Mouse (Mus musculus): ENCODE data around the gene Aknad1. TPM values are rescaled to one million over a fixed set of nuclear protein-coding genes. Genes with fewer than 3 reads are reported as not detected.

Aknad1 gene
- 0.04 and 0.05 TPM in 2 replicates for polyA plus RNA-seq (2012; rRNA removed)

DNA sequence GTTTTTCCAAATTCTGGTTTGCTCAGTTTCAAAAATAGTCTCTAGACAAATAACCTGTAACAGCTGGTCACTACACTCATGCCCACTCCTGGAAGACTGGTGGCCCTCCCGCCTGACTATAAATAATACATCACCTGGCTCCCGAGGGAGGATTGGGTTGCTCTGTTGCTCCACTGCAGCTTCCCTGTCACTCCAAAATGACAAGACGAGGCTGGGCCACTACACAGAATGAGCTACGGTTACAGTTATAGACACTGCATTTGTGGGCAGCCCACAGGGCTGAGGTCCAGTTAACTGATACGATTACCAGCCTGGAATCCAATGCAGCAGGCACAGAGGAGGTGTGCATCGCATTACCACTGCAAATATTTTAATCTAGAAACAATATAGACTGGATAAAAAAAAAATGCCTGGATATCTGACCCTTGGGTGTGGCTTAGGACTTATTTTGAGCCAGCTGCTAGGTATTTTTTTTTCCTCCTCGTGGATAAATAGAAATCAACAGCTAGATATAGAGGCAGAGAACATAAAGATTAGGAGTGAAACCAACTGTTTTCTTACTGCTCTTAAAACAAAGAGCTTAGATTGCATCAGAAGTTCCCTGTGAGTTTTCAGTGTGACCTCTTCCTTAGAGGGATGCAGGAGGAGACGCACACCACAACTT, at the start of gene Aknad1:
Gene Aknad1, plus strand, starts transcription at position 614 of the 664 bp plus-strand sequence.
- no peak for DNase-seq (ENCODE audit: low read depth)

DNA sequence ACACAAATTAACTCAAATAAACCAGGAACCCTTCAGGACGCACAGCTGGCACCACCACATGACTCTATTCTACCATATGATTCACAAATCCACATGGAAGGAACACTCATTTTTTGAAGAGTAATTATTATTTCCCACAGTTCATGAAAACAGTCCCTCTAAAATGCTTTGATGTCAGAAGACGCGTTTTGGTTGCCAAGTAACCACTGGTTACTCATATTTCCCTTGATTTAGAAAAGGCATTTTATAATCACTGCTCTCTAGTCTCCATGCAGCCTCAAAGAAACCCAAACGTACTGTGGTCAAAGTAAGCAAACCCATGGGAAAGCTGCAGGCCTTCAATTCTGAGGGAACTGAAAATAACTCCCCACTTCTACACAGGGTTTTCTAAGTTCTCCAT, 49.5 kb upstream of the Aknad1 start:
- no peak for DNase-seq (ENCODE audit: low read depth)

DNA sequence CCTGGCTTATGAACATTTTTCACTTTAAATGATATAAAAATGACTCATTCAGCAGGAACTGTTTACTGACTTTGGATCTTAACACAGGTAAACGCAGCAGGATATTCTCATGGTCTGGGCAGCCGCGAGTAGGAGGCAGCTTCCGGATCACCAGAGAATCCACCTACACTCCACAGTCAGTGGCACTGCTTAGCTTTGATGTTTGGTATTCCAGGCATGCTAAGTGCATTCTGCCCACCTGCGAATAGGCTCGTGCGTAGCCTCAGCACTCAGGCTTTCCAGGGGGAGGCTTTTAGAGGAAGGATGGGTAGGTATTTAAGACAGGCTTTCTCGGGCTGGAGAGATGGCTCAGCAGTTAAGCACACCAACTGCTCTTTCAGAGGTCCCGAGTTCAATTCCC, 45.1 kb upstream of the Aknad1 start:
- no peak for DNase-seq (ENCODE audit: low read depth)

DNA sequence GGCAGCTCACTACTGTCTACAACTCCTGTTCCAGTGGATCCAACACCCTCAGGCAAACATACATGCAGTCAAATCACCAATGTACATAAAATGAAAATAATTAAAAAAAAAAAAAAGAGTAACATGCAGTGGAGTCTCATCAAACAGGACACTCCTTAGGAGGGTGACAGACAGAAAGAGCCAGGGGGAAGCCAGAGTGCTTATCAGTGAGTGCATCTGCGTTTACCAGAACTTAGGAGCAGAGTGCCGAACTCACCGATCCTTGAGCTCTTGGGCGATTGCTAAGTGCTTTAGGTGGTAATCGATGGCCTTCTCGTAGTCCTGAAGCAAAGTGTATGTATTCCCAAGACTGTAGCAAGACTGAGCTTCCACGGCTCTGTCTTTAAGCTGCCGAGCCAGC, 40.8 kb upstream of the Aknad1 start:
- no peak for DNase-seq (ENCODE audit: low read depth)

DNA sequence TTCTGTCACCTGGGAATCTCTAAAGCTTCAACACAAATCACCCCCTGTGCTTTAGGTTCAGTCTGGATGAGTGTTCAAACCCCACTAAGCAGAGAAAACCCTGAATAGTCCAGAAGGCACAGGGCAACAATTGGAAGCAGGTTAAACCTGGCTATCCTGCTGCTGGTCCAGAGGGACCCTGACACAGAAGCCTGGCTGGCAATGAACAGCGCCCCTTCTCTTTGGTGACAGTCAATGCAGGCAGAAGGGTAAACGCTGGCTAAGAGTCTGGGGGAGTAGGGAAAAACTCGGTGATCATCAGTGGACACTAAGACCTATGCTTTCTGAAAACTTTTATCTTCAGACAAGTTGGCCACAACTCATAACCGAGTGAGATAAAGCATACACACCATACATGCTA, 39.7 kb upstream of the Aknad1 start:
- no peak for DNase-seq (ENCODE audit: low read depth)

DNA sequence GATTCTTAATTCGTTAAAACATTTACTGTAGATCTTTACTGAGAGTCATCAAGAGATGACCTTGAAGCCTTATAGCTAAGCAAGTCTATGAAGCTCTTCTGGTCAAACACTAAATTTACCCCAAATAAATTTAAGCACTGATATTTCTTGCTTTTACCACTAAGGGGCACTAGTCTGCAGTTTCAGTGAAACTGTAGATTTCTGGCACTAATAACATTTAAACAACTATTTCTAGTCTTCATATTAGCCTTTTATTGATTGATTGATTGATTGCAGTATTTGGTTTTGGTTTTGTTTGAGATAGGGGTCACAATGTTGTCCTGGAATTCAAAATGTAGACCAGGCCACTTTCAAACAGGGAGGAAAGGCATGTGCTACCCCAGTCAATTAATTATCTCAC, 38.2 kb upstream of the Aknad1 start:
- DNase-seq (ENCODE audit: low read depth) = no peak

DNA sequence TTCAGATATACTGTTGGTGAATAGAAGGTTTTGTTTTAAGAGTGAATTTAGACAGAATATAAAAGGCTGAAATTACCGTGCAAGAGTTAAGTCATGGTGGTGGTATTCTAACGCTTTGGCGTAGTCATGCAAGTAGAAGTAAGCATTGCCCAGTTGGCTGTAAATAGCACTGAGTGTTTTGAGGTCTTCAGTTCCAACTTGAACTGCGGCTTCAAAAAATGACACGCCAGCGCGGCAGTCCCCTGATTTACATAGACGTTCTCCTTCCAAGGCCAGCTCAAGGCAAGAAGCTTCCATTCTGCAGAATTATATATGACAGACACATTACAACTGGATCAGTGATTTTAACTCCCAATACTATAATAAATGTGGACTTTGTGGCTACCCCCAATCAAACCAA, 36.7 kb upstream of the Aknad1 start:
- no peak for DNase-seq (ENCODE audit: low read depth)

DNA sequence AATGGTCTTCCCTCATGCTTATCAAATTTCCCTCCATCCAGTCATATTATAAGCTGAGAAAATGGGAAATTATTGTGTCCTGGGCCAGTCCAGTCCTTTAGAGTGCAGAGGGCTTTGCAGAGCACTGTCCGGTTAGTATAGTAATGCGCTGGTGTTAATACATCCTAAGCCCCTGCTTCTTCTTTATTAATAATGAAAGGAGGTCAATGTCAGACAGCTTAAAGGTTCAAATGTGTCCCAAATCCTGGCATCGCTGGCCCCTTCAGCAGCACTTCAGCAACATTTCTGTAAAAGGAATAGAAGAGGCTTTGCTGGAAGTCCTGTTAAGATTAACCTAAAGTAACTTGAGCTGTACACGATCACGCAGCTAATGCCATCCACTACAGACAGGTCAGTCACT, 28.2 kb upstream of the Aknad1 start:
- DNase-seq (ENCODE audit: low read depth) = no peak

DNA sequence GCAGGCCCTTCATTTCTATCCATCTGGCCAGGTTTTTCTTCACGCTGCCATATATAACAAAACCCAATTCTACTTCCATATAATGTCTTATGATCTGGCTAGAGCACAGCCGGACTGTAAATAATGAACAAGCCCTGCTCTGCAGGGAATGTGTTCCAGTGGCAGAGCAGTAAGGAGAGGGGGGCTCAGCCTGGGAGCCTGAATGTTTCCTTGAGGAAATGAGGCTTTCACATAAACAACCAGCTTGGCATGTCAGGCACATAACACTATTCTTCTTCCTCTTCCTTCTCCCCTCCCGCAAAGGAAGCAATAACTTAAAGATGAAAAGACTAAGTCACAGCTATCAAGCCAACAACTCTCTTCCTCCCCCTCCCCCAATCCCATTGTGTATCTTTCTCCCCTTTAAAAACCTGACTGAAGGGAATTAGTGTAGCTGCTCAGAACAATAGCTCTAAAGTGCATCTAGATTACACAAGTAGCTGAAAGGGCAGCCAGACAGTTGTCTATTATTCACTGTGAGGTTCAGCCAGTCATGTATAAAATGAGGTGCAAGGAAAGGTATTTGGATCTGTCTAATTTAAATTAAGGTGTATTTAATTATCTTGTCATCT, 26.3 kb upstream of the Aknad1 start:
- DNase-seq (ENCODE audit: low read depth) = no peak

DNA sequence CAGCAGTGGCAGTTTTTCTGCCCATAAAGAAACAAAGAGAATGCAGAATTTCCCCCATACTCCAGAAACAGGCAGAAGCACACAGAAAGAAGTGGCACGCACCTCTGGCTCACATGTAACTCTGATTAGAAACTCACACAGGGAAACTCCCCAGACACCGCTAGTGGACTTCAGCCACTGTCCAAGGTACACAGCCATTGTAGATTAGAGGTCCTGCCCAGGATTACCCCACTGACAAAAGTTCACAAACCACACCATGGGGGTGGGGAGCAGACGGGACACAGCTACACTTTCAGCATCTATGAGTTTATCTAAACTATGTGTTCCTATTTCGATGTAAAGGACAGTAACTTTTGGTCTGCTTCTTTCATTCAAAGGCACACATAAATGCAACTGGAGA, 24.6 kb upstream of the Aknad1 start:
- DNase-seq (ENCODE audit: low read depth) = no peak

DNA sequence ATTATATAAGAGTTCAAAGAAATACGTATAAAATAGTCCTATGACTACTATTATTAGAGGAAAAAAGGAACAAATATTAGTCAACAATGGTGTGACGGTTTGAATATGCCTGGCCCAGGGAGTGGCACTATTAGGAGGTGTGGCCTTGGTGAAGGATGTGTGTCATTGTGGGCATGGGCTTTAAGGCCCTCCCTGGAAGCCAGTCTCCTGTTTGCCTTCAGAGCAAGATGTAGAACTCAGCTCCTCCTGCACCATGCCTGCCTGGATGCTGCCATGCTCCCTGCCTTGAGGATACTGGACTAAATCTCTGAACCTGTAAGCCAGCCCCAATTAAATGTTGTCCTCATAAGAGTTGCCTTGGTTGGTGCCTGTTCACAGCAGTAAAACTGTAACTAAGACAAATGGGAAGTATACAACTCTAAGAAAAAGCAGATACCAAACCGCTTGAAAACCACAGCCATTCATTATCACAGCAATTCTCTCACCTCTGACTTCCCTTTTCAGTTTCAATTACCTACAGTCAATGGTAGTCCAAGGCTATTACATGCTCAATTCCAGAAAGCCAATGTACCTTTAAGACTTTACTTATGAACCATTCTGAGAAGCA, 21.5 kb upstream of the Aknad1 start:
- DNase-seq (ENCODE audit: low read depth) = no peak

DNA sequence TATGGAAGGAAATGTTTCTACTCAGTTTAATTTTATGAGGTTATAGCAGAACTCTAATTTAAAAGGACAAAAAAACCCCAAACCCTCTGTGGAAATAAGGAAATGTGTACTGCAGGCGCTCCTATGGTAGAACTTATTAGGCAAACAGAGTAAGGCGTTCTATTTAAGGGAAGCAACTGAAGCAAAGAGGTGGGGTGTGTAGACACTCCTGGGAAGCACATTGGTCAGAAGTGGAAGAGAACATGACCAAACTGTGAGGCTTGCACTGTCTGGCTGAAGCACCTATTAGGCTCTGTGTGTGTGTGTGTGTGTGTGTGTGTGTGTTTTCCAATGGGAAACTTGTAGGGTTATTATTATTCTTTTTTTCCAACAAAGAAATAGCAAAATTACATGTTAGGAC, 20.1 kb upstream of the Aknad1 start:
- DNase-seq (ENCODE audit: low read depth) = no peak

DNA sequence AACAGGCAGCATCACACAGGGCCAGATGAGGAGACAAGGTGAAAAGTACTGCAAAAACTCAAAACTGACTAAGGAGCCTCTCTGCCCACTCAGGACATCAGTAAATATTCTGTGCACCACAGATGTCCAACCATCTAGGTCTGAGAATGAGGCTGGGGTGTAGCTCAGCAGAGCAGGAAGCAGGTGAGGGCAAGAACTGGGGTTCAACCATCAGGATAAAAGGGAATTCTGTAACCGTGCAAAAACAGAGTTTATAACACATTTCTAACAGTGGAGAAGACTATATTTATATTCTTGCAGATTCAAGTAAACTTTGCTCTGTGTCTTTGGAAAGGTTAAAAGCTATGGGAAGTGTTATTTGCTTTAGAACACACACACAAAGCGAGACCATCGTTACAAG, 19.7 kb upstream of the Aknad1 start:
- DNase-seq (ENCODE audit: low read depth) = no peak

DNA sequence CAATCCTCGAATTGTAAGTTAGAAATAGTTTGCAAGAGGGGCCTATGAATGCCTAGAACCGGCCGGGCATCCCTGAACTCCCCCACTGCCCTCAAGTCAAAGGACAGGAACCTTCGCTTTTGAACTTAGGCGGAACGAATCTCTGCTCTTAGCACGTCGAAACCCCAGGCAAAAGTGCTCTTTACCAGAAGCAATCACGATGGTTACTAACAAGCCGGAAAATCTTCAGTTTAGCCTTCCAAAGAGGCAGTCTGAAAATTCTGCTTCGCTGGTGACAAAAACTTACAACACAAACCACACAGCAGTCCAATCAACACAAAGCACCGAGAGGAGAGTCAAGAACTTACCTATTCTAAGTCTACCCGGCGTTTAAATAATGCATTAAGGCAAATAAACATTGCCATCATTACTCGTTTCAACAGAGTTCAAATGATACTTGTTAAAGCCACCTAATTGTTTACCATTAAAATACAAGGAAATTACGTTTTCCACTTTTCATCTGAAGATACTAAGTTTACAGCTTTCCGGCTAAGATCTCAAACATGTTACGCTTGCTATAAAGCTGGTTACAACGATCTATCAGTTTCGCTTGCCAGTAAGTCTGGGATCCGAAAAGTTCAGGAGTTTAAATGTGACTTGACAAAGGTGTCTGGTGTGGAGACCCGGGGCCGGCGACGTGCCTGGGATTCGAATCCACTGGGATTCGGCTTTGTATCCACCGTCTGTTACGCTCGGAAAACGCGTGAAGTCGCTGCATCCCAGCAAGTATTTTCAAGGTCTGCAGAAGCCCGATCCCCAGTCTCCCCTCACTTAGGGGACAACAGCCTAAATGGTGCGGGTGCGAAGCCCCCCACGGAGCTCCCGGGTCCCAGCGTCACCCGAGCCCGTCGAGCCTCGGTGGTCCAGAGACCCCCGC, 18.1 kb upstream of the Aknad1 start:
- DNase-seq (ENCODE audit: low read depth) = no peak

DNA sequence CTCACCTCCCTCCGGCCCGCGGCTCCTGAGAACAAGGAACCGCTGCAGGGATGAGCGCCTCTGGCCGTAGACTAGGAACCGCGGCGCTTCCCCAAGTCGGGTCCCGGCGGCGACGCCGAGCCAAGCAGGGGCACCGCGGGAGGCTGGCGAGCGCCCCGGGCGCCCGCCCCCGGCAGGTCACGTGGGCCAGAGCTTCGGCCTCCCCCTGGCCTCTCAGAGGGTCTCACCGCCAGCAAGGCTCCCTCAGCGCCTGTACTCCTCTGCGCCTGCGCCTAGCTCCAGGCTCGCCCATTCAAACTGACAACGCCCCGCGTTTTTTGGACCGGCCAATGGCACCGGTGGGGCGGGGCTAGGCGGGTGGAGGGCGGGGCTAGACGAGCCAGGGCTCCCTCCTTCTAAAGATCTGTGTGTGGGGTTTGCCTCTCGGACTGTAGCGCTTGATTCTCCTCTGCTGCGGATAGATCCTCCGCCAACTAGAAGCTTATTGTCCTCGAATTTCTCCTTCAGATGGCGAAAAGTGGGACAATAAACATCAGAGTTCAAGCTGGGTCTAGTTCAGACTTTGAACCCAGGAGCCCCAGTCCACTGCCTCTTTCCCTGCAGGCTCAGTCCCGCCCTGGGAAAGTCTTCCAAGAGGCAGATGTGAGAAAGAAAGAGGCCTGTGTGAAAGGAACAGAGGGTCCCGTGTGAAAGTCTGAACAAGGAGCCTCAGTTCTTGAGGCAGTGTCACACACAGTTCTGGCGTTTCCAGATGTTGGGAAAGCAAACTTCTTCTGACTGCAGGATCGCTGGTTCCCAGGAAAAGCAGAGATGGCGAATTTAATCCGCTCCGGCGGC, 17.2 kb upstream of the Aknad1 start, which contains the start of gene Gpsm2:
Gene Gpsm2, minus strand, starts transcription at position 274 of the 837 bp plus-strand sequence.
- no peak for DNase-seq (ENCODE audit: low read depth)

DNA sequence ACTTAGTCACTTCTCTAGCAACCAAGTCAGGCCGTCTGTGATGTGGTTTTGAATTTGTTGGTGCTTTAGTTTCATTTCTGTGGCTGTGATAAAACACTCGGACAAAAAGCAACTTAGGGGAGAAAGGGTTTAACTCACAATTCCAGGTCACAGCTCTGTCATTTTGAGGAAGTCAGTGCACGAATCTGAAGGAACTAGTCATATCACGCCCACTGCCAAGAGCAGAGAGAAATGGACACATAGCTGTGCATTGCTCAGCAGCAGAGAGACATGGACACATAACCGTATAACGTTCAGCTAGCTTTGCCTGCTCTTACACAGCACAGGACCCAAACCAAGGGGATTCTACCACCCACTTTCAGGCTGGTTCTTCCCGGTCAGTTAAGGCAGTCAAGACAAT, 13.0 kb upstream of the Aknad1 start:
- DNase-seq (ENCODE audit: low read depth) = no peak

DNA sequence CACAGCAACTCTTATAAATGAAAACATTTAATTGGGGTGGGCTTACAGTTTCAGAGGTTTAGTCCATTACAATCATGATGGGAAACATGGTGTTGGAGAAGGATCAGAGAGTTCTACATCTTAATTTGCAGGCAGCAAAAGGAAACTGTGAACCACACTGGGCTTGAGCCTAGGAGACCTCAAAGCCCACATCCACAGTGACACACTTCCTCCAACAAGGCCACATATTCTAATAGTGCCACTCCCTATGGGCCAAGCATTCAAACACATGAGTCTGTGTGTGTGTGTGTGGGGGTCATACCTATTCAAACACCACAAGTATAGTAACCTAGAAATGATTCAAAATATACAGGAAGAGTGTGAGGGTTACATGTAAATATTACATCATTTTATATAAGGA, 12.1 kb upstream of the Aknad1 start:
- no peak for DNase-seq (ENCODE audit: low read depth)

DNA sequence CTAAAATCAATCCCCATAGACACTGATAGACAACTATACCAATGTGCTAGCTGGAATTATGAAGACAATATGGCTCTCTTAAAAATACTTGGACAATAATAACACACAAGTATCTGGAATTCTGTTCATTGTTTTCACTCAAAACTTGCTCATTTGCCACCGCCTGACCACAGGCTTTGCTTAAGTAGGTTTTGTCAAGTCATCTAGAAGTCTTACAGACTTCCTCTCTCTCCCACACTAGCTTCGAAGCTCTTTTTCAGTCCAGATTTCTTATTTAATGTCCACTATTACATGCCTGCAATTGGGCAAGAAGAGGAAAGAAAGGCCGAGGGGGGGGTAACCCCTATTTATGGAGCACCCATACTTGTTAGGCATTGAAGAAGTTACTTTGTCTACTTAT, 11.7 kb upstream of the Aknad1 start:
- DNase-seq (ENCODE audit: low read depth) = no peak

DNA sequence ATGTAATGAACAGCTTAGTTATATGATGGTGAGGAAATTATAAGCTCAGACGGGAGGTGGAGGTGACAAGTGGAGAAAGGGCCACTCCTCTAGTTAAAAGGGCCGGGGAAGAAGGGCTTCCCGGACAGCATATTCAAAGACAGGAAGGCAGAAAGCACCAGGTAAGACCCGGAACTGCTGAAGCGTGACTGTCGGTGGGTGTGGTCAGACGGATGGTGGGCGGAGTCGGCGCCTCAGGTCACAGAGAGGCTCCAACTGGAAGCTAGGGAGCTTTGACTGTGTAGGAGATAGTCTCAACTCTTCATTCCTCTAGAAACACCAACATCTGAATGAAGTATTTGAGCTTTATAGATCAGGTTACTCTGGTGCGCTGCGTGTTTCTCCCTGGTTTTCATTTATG, 9.1 kb upstream of the Aknad1 start:
- no peak for DNase-seq (ENCODE audit: low read depth)

DNA sequence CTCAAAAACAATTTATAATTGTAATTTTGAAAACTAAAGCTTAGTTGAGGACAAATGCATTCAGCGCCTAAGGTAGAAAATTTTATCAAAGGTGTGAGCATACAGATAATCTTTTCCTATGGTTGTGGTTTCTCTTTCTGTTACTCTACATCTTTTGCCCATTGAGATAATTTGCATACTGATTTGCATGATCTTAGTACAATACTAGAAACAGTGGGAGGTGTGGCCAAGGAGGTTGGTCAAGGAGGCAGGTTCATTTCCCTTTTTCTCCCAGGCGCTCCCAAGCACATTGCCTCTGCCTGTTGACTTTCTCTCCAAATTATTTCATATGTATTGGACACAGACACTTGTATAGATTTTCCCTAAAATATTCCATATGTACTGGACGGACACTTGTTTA, 1.7 kb upstream of the Aknad1 start:
- no peak for DNase-seq (ENCODE audit: low read depth)

DNA sequence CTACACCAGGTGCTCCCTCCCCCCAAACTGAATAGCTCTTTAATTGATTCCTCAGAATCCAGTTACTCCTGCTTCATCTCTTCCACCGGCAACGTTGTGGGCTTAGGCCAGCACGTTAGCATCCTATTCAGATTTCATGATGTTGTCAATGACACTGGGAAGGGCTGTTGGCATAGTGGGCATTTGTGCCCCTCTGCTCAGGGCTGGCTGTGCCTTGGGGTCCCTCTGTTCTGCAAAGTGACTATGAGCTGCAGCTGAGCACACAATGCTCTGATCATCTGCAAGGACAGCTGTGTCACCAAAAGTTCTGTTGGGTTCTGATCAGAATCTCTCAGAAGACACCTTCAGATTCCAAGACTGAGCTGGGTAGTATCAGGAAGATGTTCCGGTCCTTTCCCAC, 4.6 kb downstream of the Aknad1 start:
- DNase-seq (ENCODE audit: low read depth) = no peak

DNA sequence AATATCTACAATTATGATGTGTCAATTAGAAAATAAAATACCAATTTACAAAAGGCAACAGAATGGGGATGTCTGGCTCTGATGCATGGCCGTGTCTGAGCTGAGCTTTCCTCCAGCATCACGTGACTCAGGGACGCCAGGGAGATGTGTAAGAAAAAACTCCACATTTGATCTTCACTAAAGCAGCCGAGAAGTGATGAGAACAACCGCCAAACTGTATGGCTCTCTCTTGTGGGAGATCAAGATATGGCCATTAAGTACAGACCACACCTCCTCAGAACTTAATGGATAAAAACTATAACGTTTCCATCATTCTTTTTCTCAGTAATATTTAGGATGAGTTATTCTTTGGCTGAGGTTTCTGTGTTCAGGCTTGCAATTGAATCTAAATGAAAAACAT, 11.6 kb downstream of the Aknad1 start:
- no peak for DNase-seq (ENCODE audit: low read depth)

All from gonadal fat pad, adult 2 months (tissue).